Mouse (Mus musculus): ENCODE results near the gene Ltbp1. TPM values are rescaled to one million over a fixed set of nuclear protein-coding genes. Genes with fewer than 3 reads are reported as not detected.

Ltbp1 gene
- total RNA-seq, 2 experiments from 2014 or later, result 6.2 to 6.5 TPM

- intact Hi-C loops (cut with DNase I), result no loop called here
- no peak for DNase-seq (ENCODE audit: extremely low spot score in 1 of 2, low spot score in 2 of 2)
These were observed 141.8 kb downstream of the Ltbp1 start for GRCm38 (mm10) chr17:75147218-75147617.

DNA sequence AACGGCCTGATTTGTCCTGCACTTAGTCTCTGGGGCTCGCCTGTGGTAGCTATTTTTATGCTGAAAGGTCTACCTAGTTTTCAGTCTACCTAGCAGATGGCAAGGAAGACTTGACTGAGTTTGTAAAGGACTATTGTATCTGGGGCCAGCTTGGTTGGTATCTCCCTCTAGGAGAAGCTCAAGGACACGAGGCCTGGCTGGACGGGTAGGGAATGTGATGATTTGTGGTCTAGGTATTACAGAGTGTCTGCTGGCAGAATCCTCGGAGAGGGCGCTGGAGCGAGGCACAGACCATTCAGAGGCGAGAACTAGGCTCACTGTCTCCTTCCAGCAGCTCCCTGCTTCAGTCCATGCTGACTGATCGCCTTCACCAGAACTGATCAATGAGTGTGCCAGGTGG lies 146.4 kb downstream of the Ltbp1 start:
- no peak for DNase-seq (ENCODE audit: extremely low spot score in 1 of 2, low spot score in 2 of 2)
- intact Hi-C loops (cut with DNase I), result no loop called here

GRCm38 (mm10) chr17:75153088-75153487 lies 147.7 kb downstream of the Ltbp1 start:
- intact Hi-C loops (cut with DNase I), result no loop called here
- DNase-seq (ENCODE audit: extremely low spot score in 1 of 2, low spot score in 2 of 2), result no peak

GRCm38 (mm10) chr17:75158385-75158784 lies 153.0 kb downstream of the Ltbp1 start:
- intact Hi-C loops (cut with DNase I), result no loop called here
- no peak for DNase-seq (ENCODE audit: extremely low spot score in 1 of 2, low spot score in 2 of 2)

- intact Hi-C loops (cut with DNase I), result no loop called here
- no peak for DNase-seq (ENCODE audit: extremely low spot score in 1 of 2, low spot score in 2 of 2)
These were observed 153.9 kb downstream of the Ltbp1 start for GRCm38 (mm10) chr17:75159066-75159787.

DNA sequence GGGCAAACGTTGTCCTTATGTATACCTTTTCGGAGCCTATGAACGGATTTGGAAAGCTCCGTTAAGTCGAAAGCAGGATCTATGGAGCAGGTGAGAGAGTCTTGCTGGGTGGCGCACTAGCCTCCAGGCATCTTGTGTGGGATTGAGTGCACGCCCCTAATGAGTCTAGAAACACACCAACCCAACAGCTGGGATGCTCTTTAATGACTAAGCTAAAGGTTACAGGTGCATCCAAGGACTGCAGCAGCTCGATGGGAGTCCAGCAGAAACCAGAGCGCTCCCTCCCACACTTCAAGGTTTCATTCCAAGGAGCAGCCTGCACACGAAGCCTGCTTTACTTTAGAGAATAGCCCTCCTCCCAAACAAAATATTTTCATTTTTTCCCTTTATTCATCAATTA lies 155.7 kb downstream of the Ltbp1 start:
- intact Hi-C loops (cut with DNase I), result no loop called here
- DNase-seq (ENCODE audit: extremely low spot score in 1 of 2, low spot score in 2 of 2), result no peak

- no peak for DNase-seq (ENCODE audit: extremely low spot score in 1 of 2, low spot score in 2 of 2)
These were observed 156.6 kb downstream of the Ltbp1 start for GRCm38 (mm10) chr17:75161931-75162330.

DNA sequence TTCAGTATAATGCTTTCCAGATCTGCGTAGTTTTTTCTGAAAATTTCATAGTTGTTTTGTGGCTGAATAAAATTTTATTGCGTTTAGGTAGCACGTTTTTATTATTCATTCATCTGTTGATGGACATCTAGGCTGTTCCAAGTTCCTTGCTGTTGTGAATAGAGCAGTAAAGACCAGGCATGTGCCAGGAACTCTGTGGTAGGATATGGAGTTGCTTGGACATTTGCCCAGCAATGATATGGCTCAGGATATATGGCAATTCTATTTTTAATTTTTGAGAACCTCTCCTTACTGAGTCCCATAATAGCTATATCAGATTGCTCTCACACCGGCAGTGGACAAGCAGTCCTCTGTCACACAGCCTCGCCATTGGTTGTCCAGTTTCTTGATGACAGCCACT lies 159.2 kb downstream of the Ltbp1 start:
- DNase-seq (ENCODE audit: extremely low spot score in 1 of 2, low spot score in 2 of 2), result no peak
- intact Hi-C loops (cut with DNase I), result no loop called here

More at GRCm38 (mm10) chr17:75161931-75162330, 156.6 kb downstream of the Ltbp1 start:
- intact Hi-C loops (cut with DNase I), result no loop called here

DNA sequence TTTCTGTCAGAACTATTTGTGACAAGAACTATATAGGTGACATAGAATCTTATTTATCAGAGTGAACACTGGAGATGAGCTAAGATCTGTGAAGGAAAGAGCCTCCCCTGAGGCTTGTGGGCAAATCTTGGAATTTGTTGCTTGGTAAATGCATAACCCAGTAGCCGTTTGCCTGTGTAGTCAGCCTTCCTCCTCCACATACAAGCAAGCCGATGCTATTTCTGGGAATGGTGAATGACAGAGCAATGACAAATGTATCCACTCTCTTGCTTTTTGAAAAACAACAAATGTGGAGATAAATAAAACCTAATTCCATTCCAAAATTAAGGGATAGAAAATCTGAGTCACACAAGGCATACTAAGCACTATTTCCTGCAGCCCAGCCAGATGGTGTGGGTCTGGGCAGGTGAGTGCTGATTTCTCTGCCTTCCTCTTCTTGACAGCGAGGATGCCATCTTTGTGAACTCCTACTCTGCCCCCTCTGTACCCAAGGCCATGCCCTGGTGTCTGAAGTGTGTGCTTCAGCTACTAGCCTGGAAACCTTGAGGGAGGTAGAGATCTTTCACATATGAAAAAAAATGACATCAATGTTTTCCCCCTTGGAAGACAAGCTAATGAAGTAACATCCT lies 163.3 kb downstream of the Ltbp1 start:
- intact Hi-C loops (cut with DNase I), result no loop called here
- DNase-seq (ENCODE audit: extremely low spot score in 1 of 2, low spot score in 2 of 2), result no peak

DNA sequence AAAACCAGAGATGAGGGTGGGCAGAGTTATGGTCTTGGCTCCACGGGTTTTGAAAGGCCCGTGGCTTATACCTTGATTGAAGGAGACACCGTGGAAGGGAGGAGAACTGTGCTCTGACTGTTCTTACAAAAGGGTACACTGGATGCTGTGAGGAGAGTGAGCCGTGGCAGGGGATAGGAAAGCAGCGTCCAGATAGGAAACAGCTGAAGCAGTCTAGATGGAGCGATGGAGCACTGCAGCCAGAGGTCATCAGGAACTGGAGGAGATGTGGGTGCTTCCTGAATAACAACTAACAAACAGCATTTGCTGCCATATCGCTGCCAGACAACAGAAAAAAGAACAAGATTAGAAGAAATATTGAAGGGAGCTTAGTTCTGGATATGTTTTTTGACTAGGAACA lies 166.3 kb downstream of the Ltbp1 start:
- intact Hi-C loops (cut with DNase I), result no loop called here
- DNase-seq (ENCODE audit: extremely low spot score in 1 of 2, low spot score in 2 of 2), result no peak

- no peak for DNase-seq (ENCODE audit: extremely low spot score in 1 of 2, low spot score in 2 of 2)
- intact Hi-C loops (cut with DNase I), result no loop called here
These were observed 167.4 kb downstream of the Ltbp1 start for GRCm38 (mm10) chr17:75172685-75173205.

DNA sequence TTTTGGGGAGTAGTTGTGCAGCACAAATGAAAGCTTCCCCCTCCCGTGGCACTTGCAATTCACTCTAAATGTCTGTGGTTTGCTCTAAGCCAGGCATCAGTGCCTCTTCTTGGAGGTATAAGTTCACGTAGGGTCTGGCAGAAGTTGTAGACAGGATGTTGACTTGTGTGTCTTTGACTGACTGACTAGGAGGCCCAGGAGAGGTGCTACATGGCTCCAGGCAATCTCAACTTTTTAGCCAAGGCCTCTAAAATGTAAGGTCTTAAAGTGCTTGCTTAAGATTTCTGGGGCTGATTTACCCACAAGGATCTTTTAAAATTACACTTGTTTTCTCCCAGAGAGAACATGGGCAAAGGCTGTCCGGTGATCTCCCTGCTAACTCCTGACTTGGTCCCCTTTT lies 169.1 kb downstream of the Ltbp1 start:
- intact Hi-C loops (cut with DNase I), result no loop called here
- no peak for DNase-seq (ENCODE audit: extremely low spot score in 1 of 2, low spot score in 2 of 2)

GRCm38 (mm10) chr17:75177920-75178867 lies 172.8 kb downstream of the Ltbp1 start:
- intact Hi-C loops (cut with DNase I), result no loop called here
- DNase-seq (ENCODE audit: extremely low spot score in 1 of 2, low spot score in 2 of 2), result peak; percentile 25 to 26

DNA sequence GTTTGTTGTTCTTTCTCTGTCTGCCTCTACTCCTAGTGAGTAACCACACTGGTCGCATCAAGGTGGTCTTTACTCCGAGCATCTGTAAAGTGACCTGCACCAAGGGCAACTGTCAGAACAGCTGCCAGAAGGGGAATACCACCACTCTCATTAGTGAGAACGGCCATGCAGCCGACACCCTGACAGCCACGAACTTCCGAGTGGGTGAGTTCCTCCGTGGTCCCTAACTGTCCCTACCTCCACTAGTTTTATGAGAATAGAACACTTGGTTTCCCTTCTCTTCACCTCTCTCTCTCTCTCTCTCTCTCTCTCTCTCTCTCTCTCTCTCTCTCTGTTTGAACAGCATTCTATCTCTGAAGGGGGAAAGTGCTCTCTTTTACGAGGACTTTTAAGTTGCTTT lies 173.6 kb downstream of the Ltbp1 start:
- no peak for DNase-seq (ENCODE audit: extremely low spot score in 1 of 2, low spot score in 2 of 2)
- intact Hi-C loops (cut with DNase I), result no loop called here

DNA sequence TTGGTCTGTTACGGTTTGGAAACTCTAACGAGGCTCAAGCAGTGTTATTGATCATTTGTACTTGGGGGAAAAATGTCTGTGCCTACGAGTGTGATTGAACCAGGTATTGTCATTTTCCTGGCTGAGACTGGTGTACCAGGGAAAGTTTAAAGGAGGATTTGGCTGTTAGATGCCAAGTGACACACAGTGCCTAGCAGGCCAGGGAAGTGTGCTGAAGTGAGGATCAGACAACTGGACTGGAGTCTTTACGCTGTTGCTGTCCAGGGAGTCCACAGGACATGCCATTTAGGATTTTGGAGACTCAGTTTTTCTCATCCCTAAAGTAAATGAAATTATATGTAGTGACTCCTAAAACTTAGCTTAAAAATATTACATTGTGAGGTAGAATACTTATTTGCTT lies 174.9 kb downstream of the Ltbp1 start:
- DNase-seq (ENCODE audit: extremely low spot score in 1 of 2, low spot score in 2 of 2), result no peak
- intact Hi-C loops (cut with DNase I), result no loop called here

DNA sequence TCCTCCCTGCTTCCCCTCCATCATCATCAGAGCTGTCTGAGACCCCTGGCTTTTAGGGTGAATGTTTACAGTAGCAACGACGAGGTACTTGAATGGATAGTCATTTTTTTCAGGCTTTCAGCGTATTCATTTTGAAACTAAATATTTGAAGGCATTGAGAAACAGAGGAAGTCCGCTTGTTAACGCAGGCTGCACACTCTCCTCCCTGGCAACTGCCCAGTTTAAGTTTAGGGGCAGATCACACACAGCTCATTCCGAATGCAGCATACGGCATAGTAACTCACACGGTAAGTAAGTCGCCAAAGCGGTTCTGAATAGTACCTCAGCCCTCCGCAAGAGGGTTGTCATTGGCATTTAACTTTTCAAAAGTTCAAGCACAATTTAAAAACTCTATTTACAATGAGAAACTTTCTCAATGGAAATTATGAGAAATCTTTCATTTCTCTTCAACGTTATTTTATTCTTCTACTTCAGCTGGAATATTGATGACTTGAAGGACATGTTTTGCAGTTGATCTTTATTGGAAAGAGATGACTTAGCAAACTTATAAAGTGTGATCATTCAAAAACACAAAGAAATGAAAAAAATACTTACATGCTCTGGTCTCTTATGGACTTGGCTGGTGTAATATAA lies 175.7 kb downstream of the Ltbp1 start:
- no peak for DNase-seq (ENCODE audit: extremely low spot score in 1 of 2, low spot score in 2 of 2)
- intact Hi-C loops (cut with DNase I), result no loop called here

GRCm38 (mm10) chr17:75182319-75183001 lies 177.1 kb downstream of the Ltbp1 start:
- intact Hi-C loops (cut with DNase I), result no loop called here
- DNase-seq (ENCODE audit: extremely low spot score in 1 of 2, low spot score in 2 of 2), result no peak

GRCm38 (mm10) chr17:75186732-75187509 lies 181.6 kb downstream of the Ltbp1 start:
- intact Hi-C loops (cut with DNase I), result no loop called here
- no peak for DNase-seq (ENCODE audit: extremely low spot score in 1 of 2, low spot score in 2 of 2)

All from left cerebral cortex, postnatal 10 days (tissue).